Mouse (Mus musculus) forebrain, embryonic 12.5 days (tissue): ENCODE measurements around the gene Ttc29. TPM values are rescaled to one million over a fixed set of nuclear protein-coding genes. Genes with fewer than 3 reads are reported as not detected.

Experiments used
- polyA plus RNA-seq: library from polyadenylated mRNA; unstranded; fragments of >200 nt; fragmentation: Nextera tagmentation; extraction: Ambion mirVana; gene quantifications from 2 replicates; pipeline ENCODE4 v1.2.1, GENCODE M21; 2016

The Ttc29 gene
- polyA plus RNA-seq, 1 experiment from 2014 or later, result 0.31 TPM

Other genes with a start within 250 kb of the Ttc29 start
- not detected in 2 replicates for gene Pou4f2, start 223.3 kb downstream of the Ttc29 start, polyA plus RNA-seq